Mouse (Mus musculus): ENCODE results near the gene Gm3336.

- TF ChIP-seq CTCF (IDR thresholded peaks at IDR 0.05; ENCODE audit: insufficient read depth, low read length) = no peak
- no peak for TF ChIP-seq POLR2A (IDR thresholded peaks at IDR 0.05; ENCODE audit: borderline replicate concordance, extremely low read depth, low read depth, low read length)
Observed at GRCm38 (mm10) chr8:70764676-70765075, 46.3 kb downstream of the Gm3336 start.

Data from lung, adult 2 months (tissue).